Mouse (Mus musculus): ENCODE measurements at regions not wholly inside any gene's neighbourhood (a gene's known extent, or its start where the extent isn't known, plus 50 kb on each side); places are given as distances from the start of the nearest gene placed in this dataset.

DNA sequence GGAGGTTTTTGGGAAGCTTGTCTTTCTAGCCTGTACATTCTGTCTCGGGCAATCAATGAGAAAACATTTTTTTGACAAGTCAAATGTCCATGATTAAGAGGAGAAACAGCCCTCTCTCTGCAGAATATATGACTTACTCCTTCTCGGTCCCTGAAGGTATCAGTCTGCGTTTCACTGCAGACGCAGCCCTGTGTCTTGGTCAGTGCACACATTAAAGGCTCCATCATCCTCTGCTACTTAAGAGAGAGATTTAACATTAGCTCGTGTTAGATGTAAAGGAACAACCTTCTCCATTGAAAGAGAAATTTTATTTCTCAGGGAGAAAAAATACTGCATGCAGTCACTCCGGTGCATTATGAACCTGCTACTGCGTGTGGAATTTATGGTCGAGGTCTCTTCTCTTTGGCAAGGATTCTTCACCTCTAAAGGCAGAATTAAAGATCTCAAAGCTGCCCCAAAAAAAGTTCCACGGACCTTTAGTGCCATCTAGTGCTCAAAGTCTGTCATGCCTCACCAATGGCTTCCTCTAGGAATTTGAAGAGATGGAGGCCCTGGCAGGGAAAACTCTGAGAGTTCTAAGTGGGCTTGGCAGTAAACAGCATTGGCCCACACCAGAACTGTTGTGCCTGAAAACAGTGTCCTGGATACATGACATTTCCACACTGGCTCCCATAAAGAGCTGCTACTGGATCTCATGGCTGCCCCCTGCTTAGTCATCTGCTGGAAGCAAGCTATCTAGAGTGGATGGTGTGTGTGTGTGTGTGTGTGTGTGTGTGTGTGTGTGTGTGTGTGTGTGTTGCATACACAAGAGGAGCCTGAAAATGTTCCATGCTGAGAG, 102.3 kb upstream of the Noct start:
- no peak for TF ChIP-seq POLR2A (IDR thresholded peaks at IDR 0.05; ENCODE audit: borderline replicate concordance, extremely low read depth, insufficient read depth, insufficient read length, poor library complexity, severe bottlenecking)
- TF ChIP-seq CTCF (IDR thresholded peaks at IDR 0.05; ENCODE audit: borderline replicate concordance, extremely low read depth, insufficient read depth, insufficient read length), result peak; percentile 82; the same call in 1 of the 2 replicates

Data from brain, embryonic 14.5 days (tissue).